Mouse (Mus musculus): ENCODE measurements around the gene Sez6l2. TPM values are rescaled to one million over a fixed set of nuclear protein-coding genes. Genes with fewer than 3 reads are reported as not detected.

Sez6l2 gene
- polyA plus RNA-seq, 1 experiment from 2014 or later: 1.7 TPM

- no peak for DNase-seq (ENCODE audit: low spot score)
- TF ChIP-seq CTCF (IDR thresholded peaks at IDR 0.05): no peak
- TF ChIP-seq EP300 (IDR thresholded peaks at IDR 0.05): no peak
- ATAC-seq: no peak
- Histone ChIP-seq H3K4me3 (ENCODE audit: low read depth, low read length) (no peak overlapping the region), H3K9me3 (ENCODE audit: low read length) (no peaks in the 10 kb centered on the region), H3K4me2 (replicated peaks; ENCODE audit: low read depth, low read length) (no peak overlapping the region), H3K27ac (ENCODE audit: low read length) (no peak overlapping the region), H3K27me3 (replicated peaks; ENCODE audit: insufficient read depth, low read length) (no peaks in the 10 kb centered on the region), H3K36me3 (ENCODE audit: insufficient read depth, low read length) (no peaks in the 10 kb centered on the region), H3K9ac (replicated peaks; ENCODE audit: low read depth) (no peak overlapping the region), H3K4me1 (ENCODE audit: insufficient read depth, low read depth, low read length) (no peaks in the 10 kb centered on the region; the same call in 1 of the 2 replicates)
- WGBS: 78% methylated on average over 6 of the region's 6 CpGs
Observed at GRCm38 (mm10) chr7:127007313-127008024, 57.1 kb downstream of the Sez6l2 start.

- DNase-seq (ENCODE audit: low spot score) (peak; percentile 94), ATAC-seq (peak; percentile 96)
- Histone ChIP-seq H3K4me1 (ENCODE audit: insufficient read depth, low read depth, low read length) (no peaks in the 10 kb centered on the region; the same call in 1 of the 2 replicates), H3K36me3 (ENCODE audit: insufficient read depth, low read length) (no peaks in the 10 kb centered on the region), H3K9me3 (ENCODE audit: low read length) (no peaks in the 10 kb centered on the region), H3K9ac (replicated peaks; ENCODE audit: low read depth) (no peak overlapping the region), H3K4me2 (replicated peaks; ENCODE audit: low read depth, low read length) (peak overlapping the region; percentile 19; the same call in 1 of the 2 replicates), H3K4me3 (ENCODE audit: low read depth, low read length) (no peak overlapping the region), H3K27me3 (replicated peaks; ENCODE audit: insufficient read depth, low read length) (no peaks in the 10 kb centered on the region), H3K27ac (ENCODE audit: low read length) (peak overlapping the region; percentile 86)
- TF ChIP-seq EP300 (IDR thresholded peaks at IDR 0.05) (no peak; the same call in 1 of the 2 replicates), CTCF (IDR thresholded peaks at IDR 0.05) (no peak)
- 35% methylated on average over 9 of the region's 9 CpGs for WGBS
Observed at GRCm38 (mm10) chr7:127008239-127009019, 58.1 kb downstream of the Sez6l2 start.

- WGBS: 76% methylated on average over 17 of the region's 17 CpGs
- TF ChIP-seq EP300 (IDR thresholded peaks at IDR 0.05): no peak
- TF ChIP-seq CTCF (IDR thresholded peaks at IDR 0.05): no peak
- DNase-seq (ENCODE audit: low spot score) (no peak), ATAC-seq (no peak)
- Histone ChIP-seq H3K4me2 (replicated peaks; ENCODE audit: low read depth, low read length) (no peak overlapping the region), H3K9ac (replicated peaks; ENCODE audit: low read depth) (no peak overlapping the region), H3K36me3 (ENCODE audit: insufficient read depth, low read length) (no peaks in the 10 kb centered on the region), H3K4me3 (ENCODE audit: low read depth, low read length) (no peak overlapping the region), H3K4me1 (ENCODE audit: insufficient read depth, low read depth, low read length) (no peaks in the 10 kb centered on the region; the same call in 1 of the 2 replicates), H3K9me3 (ENCODE audit: low read length) (no peaks in the 10 kb centered on the region), H3K27ac (ENCODE audit: low read length) (peak overlapping the region; percentile 86), H3K27me3 (replicated peaks; ENCODE audit: insufficient read depth, low read length) (no peaks in the 10 kb centered on the region)
Observed at GRCm38 (mm10) chr7:127009307-127010085, 59.1 kb downstream of the Sez6l2 start.

GRCm38 (mm10) chr7:127011051-127011450 is 60.7 kb downstream of the Sez6l2 start:
- H3K4me1 ChIP-seq (ENCODE audit: insufficient read depth, low read depth, low read length): peaks cover 4% of the 10 kb centered on the region; the same call in 1 of the 2 replicates
- no peak for TF ChIP-seq EP300 (IDR thresholded peaks at IDR 0.05)
- TF ChIP-seq CTCF (IDR thresholded peaks at IDR 0.05): no peak
- no peak overlapping the region for H3K9ac ChIP-seq (replicated peaks; ENCODE audit: low read depth)
- no peak overlapping the region for H3K27ac ChIP-seq (ENCODE audit: low read length)
- H3K4me3 ChIP-seq (ENCODE audit: low read depth, low read length): no peak overlapping the region
- no peaks in the 10 kb centered on the region for H3K27me3 ChIP-seq (replicated peaks; ENCODE audit: insufficient read depth, low read length)
- no peak overlapping the region for H3K4me2 ChIP-seq (replicated peaks; ENCODE audit: low read depth, low read length)
- 85% methylated on average over 2 of the region's 2 CpGs for WGBS
- ATAC-seq: no peak
- DNase-seq (ENCODE audit: low spot score): no peak
- H3K36me3 ChIP-seq (ENCODE audit: insufficient read depth, low read length): no peaks in the 10 kb centered on the region
- no peaks in the 10 kb centered on the region for H3K9me3 ChIP-seq (ENCODE audit: low read length)

GRCm38 (mm10) chr7:127011717-127012116 is 61.4 kb downstream of the Sez6l2 start:
- TF ChIP-seq EP300 (IDR thresholded peaks at IDR 0.05) (no peak), CTCF (IDR thresholded peaks at IDR 0.05) (no peak)
- Histone ChIP-seq H3K27ac (ENCODE audit: low read length) (no peak overlapping the region), H3K27me3 (replicated peaks; ENCODE audit: insufficient read depth, low read length) (no peaks in the 10 kb centered on the region), H3K4me2 (replicated peaks; ENCODE audit: low read depth, low read length) (no peak overlapping the region), H3K9me3 (ENCODE audit: low read length) (no peaks in the 10 kb centered on the region), H3K9ac (replicated peaks; ENCODE audit: low read depth) (no peak overlapping the region), H3K4me1 (ENCODE audit: insufficient read depth, low read depth, low read length) (peaks cover 4% of the 10 kb centered on the region; the same call in 1 of the 2 replicates), H3K4me3 (ENCODE audit: low read depth, low read length) (no peak overlapping the region), H3K36me3 (ENCODE audit: insufficient read depth, low read length) (no peaks in the 10 kb centered on the region)
- 60% methylated on average over 2 of the region's 2 CpGs for WGBS
- ATAC-seq: no peak
- DNase-seq (ENCODE audit: low spot score): no peak

GRCm38 (mm10) chr7:127012374-127012773 is 62.0 kb downstream of the Sez6l2 start:
- no peak for TF ChIP-seq CTCF (IDR thresholded peaks at IDR 0.05)
- no peak for TF ChIP-seq EP300 (IDR thresholded peaks at IDR 0.05)
- H3K27me3 ChIP-seq (replicated peaks; ENCODE audit: insufficient read depth, low read length): no peaks in the 10 kb centered on the region
- no peak for ATAC-seq
- no peak overlapping the region for H3K4me3 ChIP-seq (ENCODE audit: low read depth, low read length)
- H3K36me3 ChIP-seq (ENCODE audit: insufficient read depth, low read length): no peaks in the 10 kb centered on the region
- no peak overlapping the region for H3K4me2 ChIP-seq (replicated peaks; ENCODE audit: low read depth, low read length)
- no peak overlapping the region for H3K9ac ChIP-seq (replicated peaks; ENCODE audit: low read depth)
- H3K9me3 ChIP-seq (ENCODE audit: low read length): no peaks in the 10 kb centered on the region
- peaks cover 4% of the 10 kb centered on the region; the same call in 1 of the 2 replicates for H3K4me1 ChIP-seq (ENCODE audit: insufficient read depth, low read depth, low read length)
- DNase-seq (ENCODE audit: low spot score): no peak
- 75% methylated on average over 6 of the region's 6 CpGs for WGBS
- H3K27ac ChIP-seq (ENCODE audit: low read length): no peak overlapping the region

Data from lung, postnatal 0 days (tissue).